Mouse (Mus musculus) midbrain, embryonic 13.5 days (tissue): ENCODE measurements at regions not wholly inside any gene's neighbourhood (a gene's known extent, or its start where the extent isn't known, plus 50 kb on each side); places are given as distances from the start of the nearest gene placed in this dataset.

ENCODE experiments used
- ATAC-seq: fragments of 200-750 bp; cut with Nextera tagmentation; 2 replicates; pipeline ENCODE4 v1.8.0; 2017; ENCODE audit warnings: mild to moderate bottlenecking, moderate TSS enrichment, moderate library complexity
- H3K27ac ChIP-seq: fragments of 300-500 bp; sonication (generic); 2 replicates; pipeline ENCODE4 v1.5.1; 2015; ENCODE audit warnings: inconsistent platforms, mild to moderate bottlenecking, moderate library complexity
- H3K27me3 ChIP-seq: fragments of 300-500 bp; sonication (generic); 2 replicates; pipeline ENCODE4 v1.6.1; 2015; ENCODE audit warnings: mild to moderate bottlenecking, inconsistent platforms
- H3K36me3 ChIP-seq: fragments of 300-500 bp; sonication (generic); 2 replicates; pipeline ENCODE4 v1.6.1; 2015; ENCODE audit warnings: mild to moderate bottlenecking, inconsistent platforms
- H3K4me1 ChIP-seq: fragments of 300-500 bp; sonication (generic); replicated peaks from 2 replicates; pipeline ENCODE4 v1.6.1; 2015; ENCODE audit warnings: inconsistent platforms
- H3K4me2 ChIP-seq: fragments of 300-500 bp; sonication (generic); replicated peaks from 2 replicates; pipeline ENCODE4 v1.6.1; 2015; ENCODE audit warnings: moderate library complexity, mild to moderate bottlenecking, inconsistent platforms
- H3K4me3 ChIP-seq: fragments of 300-500 bp; sonication (generic); replicated peaks from 2 replicates; pipeline ENCODE4 v1.5.1; 2015; ENCODE audit warnings: mild to moderate bottlenecking, inconsistent platforms
- H3K9ac ChIP-seq: fragments of 300-500 bp; sonication (generic); replicated peaks from 2 replicates; pipeline ENCODE4 v1.6.1; 2015; ENCODE audit warnings: mild to moderate bottlenecking, inconsistent platforms
- H3K9me3 ChIP-seq: fragments of 300-500 bp; sonication (generic); 2 replicates; pipeline ENCODE4 v1.6.1; 2016; ENCODE audit warnings: mild to moderate bottlenecking, inconsistent platforms
- WGBS: fragments of 180-500 bp; shearing (Covaris S2); methylation state at CpG from one replicate; pipeline ENCODE4 v1.1.7; 2015; 5-methylcytosine and 5-hydroxymethylcytosine counted together

GRCm38 (mm10) chr1:144309901-144310300 lies 60.9 kb upstream of the Rgs1 start:
- no peaks in the 10 kb centered on the region for H3K27me3 ChIP-seq
- no peaks in the 10 kb centered on the region for H3K36me3 ChIP-seq
- no peak for ATAC-seq
- no peak overlapping the region for H3K4me2 ChIP-seq
- no peaks in the 10 kb centered on the region for H3K4me1 ChIP-seq
- no peaks in the 10 kb centered on the region for H3K9me3 ChIP-seq
- no peak overlapping the region for H3K4me3 ChIP-seq
- no peak overlapping the region for H3K27ac ChIP-seq
- H3K9ac ChIP-seq, result no peak overlapping the region
- 84% methylated on average over 3 of the region's 3 CpGs for WGBS

GRCm38 (mm10) chr1:144308313-144308712 lies 59.3 kb upstream of the Rgs1 start:
- no peak overlapping the region for H3K9ac ChIP-seq
- ATAC-seq, result no peak
- H3K27me3 ChIP-seq, result no peaks in the 10 kb centered on the region
- no peak overlapping the region for H3K4me3 ChIP-seq
- no peaks in the 10 kb centered on the region for H3K36me3 ChIP-seq
- H3K9me3 ChIP-seq, result no peaks in the 10 kb centered on the region
- no peaks in the 10 kb centered on the region for H3K4me1 ChIP-seq
- WGBS, result 94% methylated on average over 5 of the region's 5 CpGs
- no peak overlapping the region for H3K27ac ChIP-seq
- H3K4me2 ChIP-seq, result no peak overlapping the region

GRCm38 (mm10) chr1:144307854-144308285 lies 58.8 kb upstream of the Rgs1 start:
- Histone ChIP-seq H3K4me1 (no peaks in the 10 kb centered on the region), H3K4me3 (no peak overlapping the region), H3K9ac (no peak overlapping the region), H3K27ac (no peak overlapping the region), H3K36me3 (no peaks in the 10 kb centered on the region), H3K9me3 (no peaks in the 10 kb centered on the region), H3K27me3 (no peaks in the 10 kb centered on the region), H3K4me2 (no peak overlapping the region)
- 90% methylated on average over 2 of the region's 2 CpGs for WGBS
- no peak for ATAC-seq

GRCm38 (mm10) chr1:144307017-144307853 lies 58.2 kb upstream of the Rgs1 start:
- 58% methylated on average over 7 of the region's 7 CpGs for WGBS
- Histone ChIP-seq H3K36me3 (no peaks in the 10 kb centered on the region), H3K4me2 (no peak overlapping the region), H3K27me3 (no peaks in the 10 kb centered on the region), H3K27ac (no peak overlapping the region), H3K4me1 (no peaks in the 10 kb centered on the region), H3K9ac (no peak overlapping the region), H3K4me3 (no peak overlapping the region), H3K9me3 (no peaks in the 10 kb centered on the region)
- ATAC-seq, result no peak

- Histone ChIP-seq H3K27ac (no peak overlapping the region), H3K36me3 (no peaks in the 10 kb centered on the region), H3K4me2 (no peak overlapping the region), H3K4me3 (no peak overlapping the region), H3K27me3 (no peaks in the 10 kb centered on the region), H3K9me3 (no peaks in the 10 kb centered on the region), H3K4me1 (no peaks in the 10 kb centered on the region), H3K9ac (no peak overlapping the region)
- WGBS, result 71% methylated on average over 2 of the region's 2 CpGs
- ATAC-seq, result no peak
Observed at GRCm38 (mm10) chr1:144306284-144306683, 57.2 kb upstream of the Rgs1 start.

- H3K9ac ChIP-seq, result no peak overlapping the region
- 97% methylated on average over 2 of the region's 2 CpGs for WGBS
- H3K4me1 ChIP-seq, result no peaks in the 10 kb centered on the region
- no peaks in the 10 kb centered on the region for H3K36me3 ChIP-seq
- no peak overlapping the region for H3K27ac ChIP-seq
- ATAC-seq, result no peak
- H3K27me3 ChIP-seq, result no peaks in the 10 kb centered on the region
- H3K9me3 ChIP-seq, result no peaks in the 10 kb centered on the region
- H3K4me3 ChIP-seq, result no peak overlapping the region
- H3K4me2 ChIP-seq, result no peak overlapping the region
Observed at GRCm38 (mm10) chr1:144300670-144301069, 51.6 kb upstream of the Rgs1 start.
